7 mouse cellular contexts compared by ENCODE assay signal in genomic region chr4:124817803-124818202, GRCm38 (mm10). TPM values are rescaled to one million over a fixed set of nuclear protein-coding genes. Genes with fewer than 3 reads are reported as not detected.
DNase-seq lines count a peak whose midpoint lies in the region; ATAC-seq and TF ChIP-seq lines count a peak whose summit lies in the region.

No protein-coding gene starts in this region.

- H3K9me3 ChIP-seq in ES-E14 (ENCODE audit: control insufficient read depth, insufficient read depth, low read depth, low read length) = no peaks in the 10 kb centered on the region

- H3K9ac ChIP-seq in ES-E14 (ENCODE audit: insufficient read depth, low read depth, low read length, poor library complexity, severe bottlenecking) = no peak overlapping the region

- in situ Hi-C loops in ES-E14 (cut with MboI; ENCODE audit: low sequenced_read_pairs in 2 of 2, unreplicated experiment in 2 of 2) = no loop called here

- no peak for TF ChIP-seq POLR2A in kidney, adult 2 months (IDR thresholded peaks at IDR 0.05; ENCODE audit: low read depth, low read length)

- H3K36me3 ChIP-seq in ES-E14 (ENCODE audit: control insufficient read depth, insufficient read depth, low read length, poor library complexity, severe bottlenecking) = peaks cover 12% of the 10 kb centered on the region; the same call in 1 of the 2 replicates
- no peaks in the 10 kb centered on the region for H3K36me3 ChIP-seq in kidney, adult 2 months (ENCODE audit: control insufficient read depth, insufficient read depth, low read length)

- H3K4me3 ChIP-seq in ES-E14 (ENCODE audit: insufficient read depth in 1 of 2, low read depth in 1 of 2, low read length in 2 of 2, poor library complexity in 1 of 2, severe bottlenecking in 1 of 2) = no peak overlapping the region
- H3K4me3 ChIP-seq in kidney, adult 2 months (ENCODE audit: insufficient read depth, low read depth, low read length) = no peak overlapping the region

- no peak for TF ChIP-seq CTCF in kidney, adult 2 months (conservative IDR thresholded peaks at IDR 0.05; ENCODE audit: insufficient read depth, insufficient read length, low read depth, low read length)

- no peaks in the 10 kb centered on the region for H3K27me3 ChIP-seq in kidney, adult 2 months (replicated peaks; ENCODE audit: control insufficient read depth, insufficient read depth, low read length)

- 11% methylated on average over 6 of the region's 6 CpGs for WGBS in kidney, adult 2 months

- H3K4me1 ChIP-seq in ES-E14 (ENCODE audit: control insufficient read depth in 2 of 2, insufficient read depth in 2 of 2, low read length in 2 of 2, poor library complexity in 1 of 2) = peaks cover 0 to 5% of the 10 kb centered on the region in 2 experiments; a peak in 3 of 4 replicates
- peaks cover 6% of the 10 kb centered on the region; the same call in 1 of the 2 replicates for H3K4me1 ChIP-seq in kidney, adult 2 months (ENCODE audit: control insufficient read depth, insufficient read depth, low read length)

- ATAC-seq in granulocyte monocyte progenitor cell, adult 5-6 weeks (replicated peaks; ENCODE audit: poor library complexity, severe bottlenecking) = peak; percentile 91

- H3K27ac ChIP-seq in ES-E14 (ENCODE audit: insufficient read depth, low read depth, low read length, poor library complexity, severe bottlenecking) = no peak overlapping the region
- no peak overlapping the region for H3K27ac ChIP-seq in kidney, adult 2 months (ENCODE audit: insufficient read depth, low read depth, low read length)

- DNase-seq in ES-E14 (ENCODE audit: low read depth, low spot score) (peak; percentile 59), adipocyte (ENCODE audit: low spot score) (peak; percentile 94)
- peak; percentile 88 for DNase-seq in kidney, adult 2 months
- peak; percentile 38 for DNase-seq in lung, postnatal 25 days (ENCODE audit: low spot score)
- no peak for DNase-seq in thymus, postnatal 25 days
- no peak for DNase-seq in right cerebral cortex, postnatal 10 days (ENCODE audit: low spot score in 2 of 2)

TF ChIP-seq in ES-E14, 5 proteins besides CTCF, POLR2A, EP300 and RAD21:
- TF ChIP-seq CHD2 (IDR thresholded peaks at IDR 0.05; ENCODE audit: low read depth, low read length) = no peak
- no peak for TF ChIP-seq MAFK (IDR thresholded peaks at IDR 0.05; ENCODE audit: insufficient read depth, low read depth, low read length)
- TF ChIP-seq HCFC1 (IDR thresholded peaks at IDR 0.05; ENCODE audit: borderline replicate concordance, insufficient read depth, low read length) = no peak
- no peak for TF ChIP-seq ZC3H11A (IDR thresholded peaks at IDR 0.05; ENCODE audit: borderline replicate concordance, low read depth, low read length)
- no peak for TF ChIP-seq ZNF384 (IDR thresholded peaks at IDR 0.05; ENCODE audit: low read depth, low read length)

RNA-seq across cellular contexts. Expression of gene Mtf1, which starts 15.9 kb away (rescaled TPM):
- 10.1 and 15.4 TPM in 2 replicates for total RNA-seq in ES-E14 (2012; rRNA removed)
- 37.9 and 42.6 TPM in 2 replicates for total RNA-seq in granulocyte monocyte progenitor cell, adult 5-6 weeks (2014; fragmentation: Nextera tagmentation)
- total RNA-seq in granulocyte monocyte progenitor cell, adult 5-6 weeks (2017) = 11.3 and 26.3 TPM in 2 replicates
- 7.5 and 8.9 TPM in 2 replicates for polyA plus RNA-seq in kidney, adult 2 months (2012; rRNA removed)

RNA-seq across cellular contexts. Expression of gene Yrdc, which starts 32.7 kb away (rescaled TPM):
- total RNA-seq in ES-E14 (2012; rRNA removed) = 82.7 and 85.3 TPM in 2 replicates
- 38.1 and 65.5 TPM in 2 replicates for total RNA-seq in granulocyte monocyte progenitor cell, adult 5-6 weeks (2014; fragmentation: Nextera tagmentation)
- total RNA-seq in granulocyte monocyte progenitor cell, adult 5-6 weeks (2017) = 18.7 and 29.1 TPM in 2 replicates
- polyA plus RNA-seq in kidney, adult 2 months (2012; rRNA removed) = 34.3 TPM in 2 replicates

RNA-seq across cellular contexts. Expression of gene 1110065P20Rik, which starts 33.2 kb away (rescaled TPM):
- total RNA-seq in ES-E14 (2012; rRNA removed) = 21.4 and 25.8 TPM in 2 replicates
- total RNA-seq in granulocyte monocyte progenitor cell, adult 5-6 weeks (2014; fragmentation: Nextera tagmentation) = 15.0 and 19.4 TPM in 2 replicates
- total RNA-seq in granulocyte monocyte progenitor cell, adult 5-6 weeks (2017) = 3.1 and 6.7 TPM in 2 replicates
- polyA plus RNA-seq in kidney, adult 2 months (2012; rRNA removed) = 57.8 and 69.5 TPM in 2 replicates

RNA-seq across cellular contexts. Expression of gene Maneal, which starts 44.2 kb away (rescaled TPM):
- total RNA-seq in ES-E14 (2012; rRNA removed) = 5.4 and 10.5 TPM in 2 replicates
- total RNA-seq in granulocyte monocyte progenitor cell, adult 5-6 weeks (2014; fragmentation: Nextera tagmentation) = 1.2 TPM in 1 of 2 replicates, not detected in the other
- not detected in 2 replicates for total RNA-seq in granulocyte monocyte progenitor cell, adult 5-6 weeks (2017)
- polyA plus RNA-seq in kidney, adult 2 months (2012; rRNA removed) = 0.27 and 0.33 TPM in 2 replicates

Comparison
In these comparisons a context has a peak if more than half of its experiments do, and no peak if none do; other contexts are left out.
1. DNase-seq: peak in ES-E14 (single experiment), adipocyte (single experiment), kidney, adult 2 months (single experiment) and lung, postnatal 25 days (single experiment); none in thymus, postnatal 25 days (single experiment) and right cerebral cortex, postnatal 10 days (0 of 2).